Mouse (Mus musculus) midbrain, postnatal 0 days (tissue): ENCODE results near the gene Psma7. TPM values are rescaled to one million over a fixed set of nuclear protein-coding genes. Genes with fewer than 3 reads are reported as not detected.

Experiments used
- ATAC-seq: fragments of 200-750 bp; cut with Nextera tagmentation; 2 replicates; pipeline ENCODE4 v1.8.0; 2017; ENCODE audit warnings: moderate number of reproducible peaks, mild to moderate bottlenecking, moderate TSS enrichment, moderate library complexity; ENCODE audit not compliant: low FRiP score
- DNase-seq: peaks from one replicate; pipeline ENCODE4 v3.0.0-alpha.2; 2015; ENCODE audit warnings: low spot score
- H3K27ac ChIP-seq: fragments of 300-500 bp; sonication (generic); 2 replicates; pipeline ENCODE4 v1.5.1; 2014; ENCODE audit warnings: low read depth, mild to moderate bottlenecking, low read length, mixed read lengths
- H3K27me3 ChIP-seq: fragments of 300-500 bp; sonication (generic); 2 replicates; pipeline ENCODE4 v1.6.1; 2014; ENCODE audit warnings: low read length, control low read depth, mixed read lengths; ENCODE audit not compliant: insufficient read depth
- H3K36me3 ChIP-seq: fragments of 300-500 bp; sonication (generic); 2 replicates; pipeline ENCODE4 v1.6.1; 2014; ENCODE audit warnings: low read length, control low read depth, mixed read lengths; ENCODE audit not compliant: insufficient read depth
- H3K4me1 ChIP-seq: fragments of 300-500 bp; sonication (generic); 2 replicates; pipeline ENCODE4 v1.6.1; 2014; ENCODE audit warnings: mild to moderate bottlenecking, control low read depth, antibody characterized with exemption, low read length, mixed read lengths; ENCODE audit not compliant: insufficient read depth
- H3K4me2 ChIP-seq: fragments of 300-500 bp; sonication (generic); 2 replicates; pipeline ENCODE4 v1.6.1; 2014; ENCODE audit warnings: low read depth, mild to moderate bottlenecking, low read length, mixed read lengths; ENCODE audit not compliant: poor library complexity, severe bottlenecking
- H3K4me3 ChIP-seq: fragments of 300-500 bp; sonication (generic); 2 replicates; pipeline ENCODE4 v1.5.1; 2014; ENCODE audit warnings: low read depth, mild to moderate bottlenecking, low read length, moderate library complexity
- H3K9ac ChIP-seq: fragments of 300-500 bp; sonication (generic); replicated peaks from 2 replicates; pipeline ENCODE4 v1.6.1; 2014; ENCODE audit warnings: mild to moderate bottlenecking, low read length, moderate library complexity, mixed read lengths; ENCODE audit not compliant: poor library complexity, severe bottlenecking
- H3K9me3 ChIP-seq: fragments of 300-500 bp; sonication (generic); 2 replicates; pipeline ENCODE4 v1.6.1; 2016; ENCODE audit warnings: low read length, control low read depth
- CTCF ChIP-seq: IDR thresholded peaks from 2 replicates; pipeline ENCODE4 v1.5.1; 2016; ENCODE audit warnings: antibody characterized with exemption, mild to moderate bottlenecking
- WGBS: fragments of 180-500 bp; shearing (Covaris S2); extraction: QIAGEN DNeasy Blood & Tissue Kit; methylation state at CpG from one replicate; pipeline ENCODE4 v1.1.7; 2014; 5-methylcytosine and 5-hydroxymethylcytosine counted together
- polyA plus RNA-seq: library from polyadenylated mRNA; unstranded; fragments of >200 nt; fragmentation: Nextera tagmentation; extraction: Ambion mirVana; gene quantifications from 2 replicates; pipeline ENCODE4 v1.2.1, GENCODE M21; 2015
- total RNA-seq: library from RNA; depleted of rRNA; stranded (reverse); fragments of >200 nt; gene quantifications from 2 replicates; pipeline ENCODE4 v1.2.3, GENCODE M21; 2014

Psma7 gene
- total and polyA plus RNA-seq, 2 experiments from 2014 or later = 197 to 584 TPM

DNA sequence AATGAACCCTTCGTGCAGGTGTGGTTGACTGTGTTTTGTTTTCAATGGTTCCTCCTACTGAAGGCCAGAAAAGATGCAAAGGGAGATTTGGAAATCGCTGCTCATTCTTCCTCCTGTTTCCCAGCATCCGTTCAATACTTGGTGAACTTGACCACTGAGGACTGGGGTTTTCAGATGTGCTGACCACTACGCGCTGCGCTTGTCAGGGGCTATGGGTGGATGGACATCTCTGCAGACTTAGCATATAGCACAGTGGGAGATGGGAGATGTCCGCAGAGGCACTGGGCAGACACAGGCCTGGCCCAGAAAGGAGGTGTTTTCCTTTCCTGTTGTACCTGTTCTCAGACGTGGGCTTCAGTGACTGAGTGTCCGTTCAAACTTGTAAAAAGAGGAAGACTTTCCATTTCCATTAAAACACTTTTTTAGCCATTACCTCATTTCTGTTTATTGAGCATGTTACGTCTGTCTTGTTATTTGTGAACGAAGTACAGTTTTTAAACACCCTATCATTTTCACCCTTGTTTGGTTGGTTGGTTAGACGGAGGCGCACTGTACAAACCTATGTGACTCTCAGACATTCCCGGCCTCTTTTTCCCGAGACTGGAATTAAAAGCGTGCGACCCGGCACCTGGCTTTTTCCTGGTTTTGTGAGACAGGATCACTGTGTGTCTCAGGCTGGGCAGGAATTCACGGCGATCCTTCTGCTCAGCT, 27.7 kb upstream of the Psma7 start:
- Histone ChIP-seq H3K4me1 (peaks cover 5% of the 10 kb centered on the region; the same call in 1 of the 2 replicates), H3K4me2 (peak overlapping the region; percentile 80), H3K27me3 (no peaks in the 10 kb centered on the region), H3K36me3 (peaks cover 20% of the 10 kb centered on the region), H3K4me3 (peak overlapping the region; percentile 52), H3K27ac (peak overlapping the region; percentile 95), H3K9ac (peak overlapping the region; percentile 73), H3K9me3 (no peaks in the 10 kb centered on the region)
- DNase-seq (no peak), ATAC-seq (peak; percentile 66)
- 34% methylated on average over 20 of the region's 20 CpGs for WGBS
- no peak for TF ChIP-seq CTCF

DNA sequence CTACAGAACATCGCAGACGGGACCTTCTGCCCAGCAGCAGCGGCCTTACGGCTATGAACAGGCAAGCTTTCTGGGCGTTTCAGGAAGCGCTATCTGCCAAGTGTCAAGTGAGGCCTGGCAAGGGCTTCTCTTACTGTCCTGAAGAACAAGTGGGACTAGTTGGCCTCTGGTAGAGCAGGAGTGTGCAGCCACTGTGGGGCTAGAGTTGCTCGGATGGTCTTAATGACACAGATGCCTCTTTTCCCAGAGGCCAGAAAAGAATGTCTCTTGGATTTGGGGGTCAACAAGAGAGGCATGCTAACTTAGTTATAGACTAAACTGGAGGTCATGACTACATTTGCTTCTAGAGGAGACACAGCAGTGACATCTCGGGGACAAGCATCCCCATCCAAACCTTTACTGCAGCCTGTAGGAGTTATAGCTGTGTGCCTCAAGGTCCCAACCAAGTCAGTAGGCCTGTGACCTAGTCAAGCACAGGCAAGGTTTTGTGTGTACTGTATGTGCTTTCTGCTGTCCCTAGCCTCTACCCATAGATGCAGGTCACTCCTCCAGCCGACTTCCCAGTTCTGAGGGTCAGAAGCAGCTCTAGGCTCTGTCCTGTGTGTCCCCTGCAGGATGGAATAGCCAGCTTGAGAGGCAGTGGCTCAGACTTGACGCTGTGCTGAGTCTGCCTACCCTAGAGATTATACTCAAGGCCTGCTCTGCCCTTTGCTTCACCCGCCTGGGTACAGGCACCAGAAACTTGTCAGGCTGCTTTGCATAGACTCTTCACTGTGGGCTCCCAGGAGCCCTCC, 21.3 kb upstream of the Psma7 start:
- Histone ChIP-seq H3K4me3 (no peak overlapping the region), H3K27me3 (no peaks in the 10 kb centered on the region), H3K36me3 (peaks cover 59% of the 10 kb centered on the region), H3K9ac (no peak overlapping the region), H3K27ac (no peak overlapping the region), H3K9me3 (no peaks in the 10 kb centered on the region), H3K4me1 (no peaks in the 10 kb centered on the region), H3K4me2 (no peak overlapping the region)
- WGBS = 96% methylated on average over 11 of the region's 11 CpGs
- TF ChIP-seq CTCF = no peak
- ATAC-seq (no peak), DNase-seq (no peak)

DNA sequence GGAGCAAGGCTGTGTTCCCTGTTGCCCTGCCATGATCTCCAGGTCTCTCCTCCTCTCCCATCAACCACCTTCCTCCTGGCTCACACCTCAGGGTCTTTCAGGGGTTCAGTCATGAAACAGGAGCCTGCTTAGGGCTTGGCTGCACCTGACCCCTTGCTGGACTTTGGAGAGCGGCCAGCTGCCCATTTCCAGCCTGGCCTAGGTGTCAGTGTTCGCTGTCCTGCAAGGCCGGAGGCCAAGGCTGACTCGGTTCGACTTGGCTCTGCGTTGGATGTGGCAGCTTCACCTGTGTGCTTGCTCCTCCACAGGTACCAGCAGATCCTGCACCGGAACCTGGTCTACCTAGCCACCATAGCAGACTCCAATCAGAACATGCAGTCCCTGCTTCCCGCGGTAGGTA, 10.8 kb upstream of the Psma7 start:
- no peaks in the 10 kb centered on the region for H3K9me3 ChIP-seq
- no peak for DNase-seq
- TF ChIP-seq CTCF = no peak
- ATAC-seq = no peak
- H3K4me3 ChIP-seq = no peak overlapping the region
- H3K27ac ChIP-seq = no peak overlapping the region
- no peak overlapping the region for H3K9ac ChIP-seq
- H3K4me1 ChIP-seq = no peaks in the 10 kb centered on the region; the same call in 1 of the 2 replicates
- H3K36me3 ChIP-seq = peaks cover 54% of the 10 kb centered on the region
- WGBS = 95% methylated on average over 9 of the region's 9 CpGs
- no peaks in the 10 kb centered on the region for H3K27me3 ChIP-seq
- no peak overlapping the region for H3K4me2 ChIP-seq

DNA sequence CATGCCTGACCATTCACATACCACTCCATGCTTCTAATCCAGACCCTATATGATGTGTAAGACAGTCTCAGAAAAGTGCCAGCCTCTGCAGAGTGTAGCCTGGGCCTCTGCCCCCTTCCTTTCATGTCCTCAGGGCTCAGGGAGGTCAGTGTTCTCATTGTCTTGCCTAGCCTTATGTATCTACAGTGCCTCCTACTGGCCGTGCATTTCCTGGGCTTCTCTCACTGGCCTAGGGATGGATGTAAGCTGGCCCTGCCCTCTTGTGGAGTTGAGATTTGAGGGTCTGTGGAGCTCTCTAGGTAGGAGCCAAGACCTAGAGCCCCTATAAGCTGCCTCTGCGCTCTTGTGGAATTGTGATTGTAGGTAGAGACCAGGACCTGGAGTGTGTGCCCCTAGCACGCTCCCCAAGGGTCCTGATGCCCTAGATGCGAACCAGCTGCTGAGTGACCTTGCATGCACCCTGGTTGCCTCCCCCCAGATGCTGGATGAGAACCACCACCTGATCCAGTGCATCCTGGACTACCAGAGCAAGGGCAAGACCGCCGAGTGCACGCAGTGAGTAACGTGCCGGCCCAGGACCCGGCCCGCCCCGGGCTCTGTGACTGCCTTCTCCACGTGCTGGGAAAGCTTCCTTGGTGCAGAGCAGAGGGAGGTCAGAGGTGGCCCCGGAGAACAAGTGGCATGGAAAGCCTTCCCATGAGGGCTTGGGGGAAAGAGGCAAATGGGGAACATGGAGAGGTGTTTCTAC, 9.9 kb upstream of the Psma7 start:
- Histone ChIP-seq H3K4me2 (no peak overlapping the region), H3K4me1 (no peaks in the 10 kb centered on the region; the same call in 1 of the 2 replicates), H3K4me3 (no peak overlapping the region), H3K27me3 (no peaks in the 10 kb centered on the region), H3K9ac (no peak overlapping the region), H3K9me3 (no peaks in the 10 kb centered on the region), H3K36me3 (peaks cover 45% of the 10 kb centered on the region), H3K27ac (no peak overlapping the region)
- ATAC-seq (no peak), DNase-seq (no peak)
- WGBS = 90% methylated on average over 14 of the region's 14 CpGs
- peak; percentile 52 for TF ChIP-seq CTCF

DNA sequence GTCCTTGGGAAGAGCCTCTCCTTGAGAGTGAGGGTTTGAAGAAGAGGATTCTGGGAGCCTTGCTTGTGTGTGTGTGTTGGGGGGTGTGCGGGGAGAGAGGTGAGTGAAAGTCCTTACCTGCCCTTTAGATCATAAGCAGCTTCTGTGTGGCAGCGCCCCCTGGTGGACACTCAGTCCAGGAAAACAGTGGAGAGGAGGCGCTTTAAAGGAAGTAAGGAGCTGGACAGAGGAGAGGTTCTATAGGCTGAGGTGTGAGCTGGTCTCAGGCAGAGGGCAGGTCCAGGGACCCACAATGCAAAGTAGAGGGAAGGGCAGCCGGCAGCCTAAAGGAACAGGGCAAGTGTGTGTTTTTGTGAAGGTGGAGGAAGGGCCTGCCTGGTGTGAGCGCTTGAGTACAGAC, 8.8 kb upstream of the Psma7 start:
- peak; percentile 35 for ATAC-seq
- H3K27me3 ChIP-seq = no peaks in the 10 kb centered on the region
- TF ChIP-seq CTCF = peak; percentile 94
- 26% methylated on average over 5 of the region's 5 CpGs for WGBS
- no peak overlapping the region for H3K4me2 ChIP-seq
- H3K4me1 ChIP-seq = no peaks in the 10 kb centered on the region; the same call in 1 of the 2 replicates
- H3K4me3 ChIP-seq = no peak overlapping the region
- H3K27ac ChIP-seq = no peak overlapping the region
- H3K9ac ChIP-seq = no peak overlapping the region
- DNase-seq = peak; percentile 80
- H3K9me3 ChIP-seq = no peaks in the 10 kb centered on the region
- H3K36me3 ChIP-seq = peaks cover 38% of the 10 kb centered on the region
